In the genomic region with DNA sequence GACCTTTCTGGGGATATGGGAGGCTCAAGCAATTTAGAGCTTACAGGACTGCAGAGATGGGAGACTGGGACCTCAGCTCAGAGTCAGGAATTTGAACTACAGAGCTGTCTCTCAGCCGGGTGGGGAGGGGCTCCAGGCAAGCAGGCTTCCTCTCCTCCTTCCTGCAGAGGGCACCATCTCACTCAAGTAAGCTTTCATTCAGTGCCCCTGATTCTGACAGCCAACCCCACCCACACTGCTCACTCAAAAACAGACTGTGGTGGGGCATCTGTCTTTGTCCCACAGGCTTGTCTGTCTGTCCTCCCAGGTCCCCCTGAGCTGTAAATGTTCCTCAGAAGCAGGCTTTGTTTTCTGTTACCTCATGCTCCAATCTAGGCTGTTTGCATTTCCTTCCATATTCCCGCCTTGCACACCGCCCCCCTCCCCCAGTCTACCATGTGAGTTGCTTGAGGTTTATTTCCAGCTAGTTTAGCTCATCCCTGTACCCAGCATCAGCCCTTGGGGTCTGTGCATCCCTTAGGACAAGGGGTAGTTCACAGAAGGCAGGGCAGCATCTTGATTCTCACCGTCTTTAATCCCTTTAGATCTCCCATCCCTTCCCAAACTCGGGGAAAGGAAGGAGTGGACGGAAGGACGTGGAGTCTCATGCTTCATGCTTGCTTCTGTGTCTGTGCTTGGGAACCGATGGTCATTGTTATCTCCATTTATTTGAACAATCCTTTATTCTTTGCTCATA, we compare ENCODE assay signal across 7 mouse cellular contexts.
DNase-seq lines count a peak whose midpoint lies in the region; ATAC-seq and TF ChIP-seq lines count a peak whose summit lies in the region.

No protein-coding gene starts in this region.

- no peak overlapping the region for H3K27ac ChIP-seq in thymus, adult 2 months (ENCODE audit: control insufficient read depth, insufficient read depth, low read length)
- H3K27ac ChIP-seq in heart, embryonic 15.5 days, result no peak overlapping the region
- no peak overlapping the region for H3K27ac ChIP-seq in midbrain, embryonic 11.5 days (ENCODE audit: low read depth, low read length)

- ATAC-seq in heart, embryonic 15.5 days (replicated peaks; ENCODE audit: insufficient number of reproducible peaks, insufficient read depth, low FRiP score, low read depth), result peak; percentile 37; the same call in 1 of the 2 replicates
- peak; percentile 60 for ATAC-seq in midbrain, embryonic 11.5 days (ENCODE audit: low FRiP score)

- no peaks in the 10 kb centered on the region for H3K9me3 ChIP-seq in heart, embryonic 15.5 days (replicated peaks)
- no peaks in the 10 kb centered on the region for H3K9me3 ChIP-seq in midbrain, embryonic 11.5 days (ENCODE audit: control insufficient read depth, low read length)

- TF ChIP-seq CTCF in thymus, adult 2 months (IDR thresholded peaks at IDR 0.05; ENCODE audit: borderline replicate concordance, control insufficient read depth, extremely low read depth, insufficient read depth, low read length, poor library complexity), result peak; percentile 29; the same call in 1 of the 2 replicates

- TF ChIP-seq POLR2A in thymus, adult 2 months (IDR thresholded peaks at IDR 0.05; ENCODE audit: control insufficient read depth, extremely low read depth, insufficient read depth, low read length, poor library complexity), result no peak

- H3K4me1 ChIP-seq in thymus, adult 2 months (replicated peaks; ENCODE audit: control insufficient read depth, insufficient read depth, low read length), result no peaks in the 10 kb centered on the region; the same call in 1 of the 2 replicates
- H3K4me1 ChIP-seq in heart, embryonic 15.5 days (replicated peaks), result peaks cover 19% of the 10 kb centered on the region
- peaks cover 27% of the 10 kb centered on the region for H3K4me1 ChIP-seq in midbrain, embryonic 11.5 days (ENCODE audit: control insufficient read depth, insufficient read depth, low read length)

- H3K36me3 ChIP-seq in thymus, adult 2 months (ENCODE audit: control insufficient read depth, insufficient read depth, low read length), result no peaks in the 10 kb centered on the region
- H3K36me3 ChIP-seq in heart, embryonic 15.5 days, result no peaks in the 10 kb centered on the region
- no peaks in the 10 kb centered on the region for H3K36me3 ChIP-seq in midbrain, embryonic 11.5 days (ENCODE audit: control insufficient read depth, insufficient read depth, low read length)

- H3K9ac ChIP-seq in heart, embryonic 15.5 days, result no peak overlapping the region
- H3K9ac ChIP-seq in midbrain, embryonic 11.5 days (ENCODE audit: low read length), result 0 out of 2 replicates have a peak overlapping the region, but pooled peaks have one; percentile 12

- no peaks in the 10 kb centered on the region for H3K27me3 ChIP-seq in thymus, adult 2 months (ENCODE audit: control insufficient read depth, insufficient read depth, low read length)
- 0 out of 2 replicates have a peak, but pooled peaks cover 3% of the 10 kb centered on the region for H3K27me3 ChIP-seq in heart, embryonic 15.5 days
- no peaks in the 10 kb centered on the region for H3K27me3 ChIP-seq in midbrain, embryonic 11.5 days (ENCODE audit: control insufficient read depth, insufficient read depth, low read length)

- 72% methylated on average over 8 of the region's 8 CpGs for WGBS in thymus, adult 2 months
- 42% methylated on average over 8 of the region's 8 CpGs for WGBS in heart, embryonic 15.5 days
- 39% methylated on average over 8 of the region's 8 CpGs for WGBS in midbrain, embryonic 11.5 days

- DNase-seq in thymus, adult 2 months, result peak; percentile 54
- DNase-seq in thymus, adult 18-20 months, result no peak
- DNase-seq in embryo, embryonic 10 days (ENCODE audit: low spot score), result peak; percentile 85
- peak; percentile 63 to 73 for DNase-seq in kidney, postnatal 25 days
- DNase-seq in midbrain, embryonic 11.5 days (ENCODE audit: low spot score, missing footprints), result peak; percentile 91
- peak; percentile 80 for DNase-seq in thymus, postnatal 4 days

- no peak overlapping the region for H3K4me3 ChIP-seq in thymus, adult 2 months (ENCODE audit: control insufficient read depth, insufficient read depth, low read length)
- H3K4me3 ChIP-seq in heart, embryonic 15.5 days, result no peak overlapping the region
- H3K4me3 ChIP-seq in midbrain, embryonic 11.5 days (ENCODE audit: low read depth, low read length), result no peak overlapping the region

- peak overlapping the region; percentile 35 for H3K4me2 ChIP-seq in heart, embryonic 15.5 days
- H3K4me2 ChIP-seq in midbrain, embryonic 11.5 days, result 0 out of 2 replicates have a peak overlapping the region, but pooled peaks have one; percentile 16

Comparison
In these comparisons a context has a peak if more than half of its experiments do, and no peak if none do; other contexts are left out.
1. DNase-seq: peak in thymus, adult 2 months (single experiment), embryo, embryonic 10 days (single experiment), kidney, postnatal 25 days (2 of 2), midbrain, embryonic 11.5 days (single experiment) and thymus, postnatal 4 days (single experiment); none in thymus, adult 18-20 months (0 of 2).